Mouse (Mus musculus) activated CD4-positive, CD25-positive, alpha-beta regulatory T cell (primary cell): ENCODE data around the gene Zfp955b. TPM values are rescaled to one million over a fixed set of nuclear protein-coding genes. Genes with fewer than 3 reads are reported as not detected.

Experiments
- polyA plus RNA-seq, 2 experiments: library from polyadenylated mRNA; unstranded; fragments of 100-300 nt; shearing (Covaris generic); gene quantifications; one replicate each; pipeline ENCODE4 v1.2.1; 2017

Gene Zfp955b
- polyA plus RNA-seq, result 10 to 100 TPM in 1 of 2 experiments, 1 to 10 TPM in 1; 8.2 to 11.0 TPM

GRCm38 (mm10) chr17:33289039-33289875, at the start of gene Zfp955b:
TSS of gene Zfp955b (plus strand) at chr17:33289544.

DNA sequence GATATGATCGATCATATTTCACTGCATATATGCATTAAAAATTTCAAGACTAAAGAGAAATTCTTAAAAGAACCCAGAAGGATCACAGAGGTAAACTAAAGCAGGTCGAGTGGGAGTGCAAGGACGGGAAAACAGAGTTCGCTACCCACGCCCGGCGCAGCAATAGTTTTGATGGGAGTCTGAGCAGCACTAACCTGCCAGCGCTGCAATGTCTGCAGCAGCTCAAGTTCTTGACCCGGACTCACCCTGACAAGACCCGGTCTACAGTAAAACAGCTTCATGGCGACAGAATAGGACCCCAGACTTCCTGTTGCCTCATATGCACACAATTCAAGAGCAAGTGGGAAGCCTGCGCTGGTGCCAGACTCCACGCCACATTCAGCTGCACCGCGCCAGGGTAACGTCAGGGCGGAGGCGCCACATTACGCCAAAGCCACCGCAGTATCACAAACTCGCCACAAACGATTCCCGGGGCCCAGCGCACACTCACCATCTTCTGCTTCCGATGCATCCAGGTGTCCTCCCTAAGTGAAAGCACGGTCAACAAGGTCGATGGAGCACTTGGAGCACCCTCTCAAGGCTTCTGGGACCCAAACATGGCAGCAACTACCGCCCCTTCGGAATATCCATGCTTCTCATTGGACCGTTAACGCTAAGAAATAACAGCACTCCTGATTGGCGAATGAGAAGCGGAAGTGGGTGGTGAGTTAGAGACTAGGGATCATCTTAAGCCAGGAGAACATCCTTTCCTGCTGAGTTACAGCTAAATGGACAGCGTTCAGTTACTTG, 34.6 kb upstream of the Zfp955b start, which contains the start of gene Zfp955a:
Gene Zfp955a (minus strand): TSS at position 616 of the 789 bp plus-strand sequence.

GRCm38 (mm10) chr17:33264376-33264775, 25.0 kb upstream of the Zfp955b start, which contains the start of gene Olfr63:
TSS of gene Olfr63 (plus strand) at chr17:33264676.

Other genes with a start within 250 kb of the Zfp955b start
- gene 4921501E09Rik, start 221.5 kb upstream of the Zfp955b start, polyA plus RNA-seq, result not detected
- gene Zfp563, start 200.2 kb upstream of the Zfp955b start, polyA plus RNA-seq, result 1 to 10 TPM; 4.3 to 7.2 TPM
- gene Morc2b, start 149.9 kb upstream of the Zfp955b start, polyA plus RNA-seq, result not detected
- gene Olfr55, start 121.1 kb upstream of the Zfp955b start, polyA plus RNA-seq, result under 1 TPM in 1 of 2 experiments, not detected in 1; 0.05 TPM
- not detected for gene Olfr239, start 98.2 kb upstream of the Zfp955b start, polyA plus RNA-seq
- gene Olfr1564, start 67.9 kb upstream of the Zfp955b start, polyA plus RNA-seq, result not detected
- gene Zfp955a, start 34.4 kb upstream of the Zfp955b start, polyA plus RNA-seq, result 10 to 100 TPM; 10.2 to 16.2 TPM
- gene Olfr63, start 24.9 kb upstream of the Zfp955b start, polyA plus RNA-seq, result under 1 TPM in 1 of 2 experiments, not detected in 1; 0.06 TPM
- 1 to 10 TPM; 4.7 to 9.3 TPM for gene Zfp81, start 69.3 kb downstream of the Zfp955b start, polyA plus RNA-seq
- gene Zfp101, start 105.1 kb downstream of the Zfp955b start, polyA plus RNA-seq, result 1 to 10 TPM; 5.2 to 10.0 TPM
- not detected for gene Actl9, start 143.4 kb downstream of the Zfp955b start, polyA plus RNA-seq
- gene Adamts10, start 234.7 kb downstream of the Zfp955b start, polyA plus RNA-seq, result 10 to 100 TPM; 63.7 to 99.0 TPM